Mouse (Mus musculus): ENCODE data around the gene Prpf3.

GRCm38 (mm10) chr3:95904568-95904967 is 48.9 kb upstream of the Prpf3 start, which contains the start of gene Car14:
- TF ChIP-seq CTCF (IDR thresholded peaks at IDR 0.05; ENCODE audit: insufficient read depth, low read depth, low read length) (no peak), POLR2A (IDR thresholded peaks at IDR 0.05; ENCODE audit: insufficient read depth, low read depth, low read length) (no peak)
